Mouse (Mus musculus): ENCODE measurements around the gene Peg3.

DNA sequence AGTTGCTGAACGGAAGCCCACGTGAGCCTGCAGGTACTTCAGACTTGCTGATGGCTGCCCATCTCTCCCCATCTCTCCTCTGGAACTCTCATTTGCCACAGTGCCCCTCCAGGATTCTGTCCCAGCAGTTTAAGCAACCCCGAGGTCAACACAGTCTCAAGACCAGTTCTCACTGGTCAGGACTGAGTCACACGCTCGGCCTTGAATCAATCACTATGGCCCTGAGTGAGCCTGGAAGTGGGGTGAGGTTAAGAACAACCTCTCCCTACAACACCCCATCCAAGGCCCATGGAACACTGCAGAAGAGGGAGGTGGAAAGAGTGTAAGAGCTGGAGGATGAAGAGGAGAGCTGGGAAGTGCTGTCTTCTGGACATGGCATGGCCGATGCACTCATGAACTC is 44.7 kb downstream of the Peg3 start:
- TF ChIP-seq CTCF (IDR thresholded peaks at IDR 0.05; ENCODE audit: low read depth) = no peak
- no peak for TF ChIP-seq EP300 (IDR thresholded peaks at IDR 0.05; ENCODE audit: low read depth)
